In the genomic region with DNA sequence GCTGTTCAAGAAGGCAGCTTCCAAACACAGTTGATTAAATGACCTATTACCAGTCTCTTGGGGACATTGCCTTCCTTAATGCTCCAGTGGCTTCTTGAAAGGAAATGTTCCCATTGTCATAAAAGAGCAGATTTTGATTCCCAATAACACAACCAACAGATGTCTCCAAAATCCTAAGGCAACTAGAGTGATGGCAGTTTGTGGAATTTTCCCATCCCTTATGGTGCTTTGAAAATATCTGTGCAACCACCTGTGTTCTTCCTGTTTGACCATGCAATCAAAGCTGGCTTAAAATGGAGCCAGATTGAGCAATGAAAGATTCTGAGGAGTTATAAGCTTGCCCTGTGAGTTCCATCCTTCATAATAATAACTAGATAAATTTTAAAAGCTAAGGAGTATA, we compare ENCODE assay signal across 17 mouse cellular contexts.
"Had no signal": no experiment of that assay in that cellular context is flagged by ENCODE, and none has a peak within 500 bp of the region (broad histone marks: within the 10 kb centered on the region; RNA-seq: fewer than 3 reads in every experiment).

No protein-coding gene starts in this region.

- H3K27ac ChIP-seq: kidney, postnatal 0 days; limb, embryonic 13.5 days; liver, embryonic 14.5 days; midbrain, embryonic 10.5 days; midbrain, embryonic 15.5 days; neural tube, embryonic 12.5 days; stomach, embryonic 15.5 days had no signal

- H3K4me1 ChIP-seq: limb, embryonic 13.5 days; midbrain, embryonic 10.5 days; midbrain, embryonic 15.5 days; neural tube, embryonic 12.5 days; stomach, embryonic 15.5 days had no signal

- H3K4me2 ChIP-seq: limb, embryonic 13.5 days; midbrain, embryonic 15.5 days; neural tube, embryonic 12.5 days; stomach, embryonic 15.5 days had no signal

- H3K27me3 ChIP-seq: limb, embryonic 13.5 days; midbrain, embryonic 15.5 days; neural tube, embryonic 12.5 days; stomach, embryonic 15.5 days had no signal

- H3K9me3 ChIP-seq: limb, embryonic 13.5 days; midbrain, embryonic 10.5 days; midbrain, embryonic 15.5 days; neural tube, embryonic 12.5 days; stomach, embryonic 15.5 days had no signal

- H3K9ac ChIP-seq: limb, embryonic 13.5 days; liver, embryonic 14.5 days; midbrain, embryonic 15.5 days; neural tube, embryonic 12.5 days; stomach, embryonic 15.5 days had no signal

- H3K36me3 ChIP-seq: limb, embryonic 13.5 days; midbrain, embryonic 10.5 days; midbrain, embryonic 15.5 days; neural tube, embryonic 12.5 days; stomach, embryonic 15.5 days had no signal

- DNase-seq: kidney, adult 11 months; kidney, adult 9 months; kidney, postnatal 36 days; left cerebral cortex, postnatal 4 days; lung, adult 18-20 months; lung, postnatal 4 days; retina, postnatal 1 day; right cerebral cortex, postnatal 14 days; thymus, adult 2 months; thymus, postnatal 25 days had no signal

- ATAC-seq: midbrain, embryonic 15.5 days had no signal

- H3K4me3 ChIP-seq: limb, embryonic 13.5 days; midbrain, embryonic 10.5 days; midbrain, embryonic 15.5 days; neural tube, embryonic 12.5 days; stomach, embryonic 15.5 days had no signal
